Mouse (Mus musculus): Measurements from ENCODE around the gene Epha2.

DNA sequence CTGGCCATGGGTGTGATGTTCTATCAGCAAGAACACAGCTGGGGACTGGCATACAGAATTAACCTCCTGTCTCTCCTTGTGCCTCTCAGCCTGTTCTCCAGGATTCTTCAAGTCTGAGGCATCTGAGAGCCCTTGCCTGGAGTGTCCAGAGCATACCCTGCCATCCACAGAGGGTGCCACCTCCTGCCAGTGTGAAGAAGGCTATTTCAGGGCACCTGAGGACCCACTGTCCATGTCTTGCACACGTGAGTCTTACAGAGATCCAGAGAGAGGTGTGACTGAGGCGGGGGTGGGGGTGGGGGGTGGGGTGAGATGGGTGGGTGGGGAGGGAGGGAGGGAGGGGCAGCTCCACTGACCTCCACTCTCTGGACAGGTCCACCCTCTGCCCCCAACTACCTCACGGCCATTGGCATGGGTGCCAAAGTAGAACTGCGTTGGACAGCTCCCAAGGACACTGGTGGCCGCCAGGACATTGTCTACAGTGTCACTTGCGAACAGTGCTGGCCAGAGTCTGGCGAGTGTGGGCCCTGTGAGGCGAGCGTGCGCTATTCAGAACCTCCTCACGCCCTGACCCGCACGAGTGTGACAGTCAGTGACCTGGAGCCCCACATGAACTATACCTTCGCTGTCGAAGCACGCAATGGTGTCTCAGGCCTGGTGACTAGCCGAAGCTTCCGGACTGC is 15.6 kb downstream of the Epha2 start:
- TF ChIP-seq CTCF (IDR thresholded peaks at IDR 0.05; ENCODE audit: insufficient read depth, low read depth, low read length) (no peak), POLR2A (IDR thresholded peaks at IDR 0.05; ENCODE audit: insufficient read depth, low read depth, low read length) (no peak)
